Mouse (Mus musculus): Measurements from ENCODE around the gene Olfr209.

- no peak for TF ChIP-seq POLR2A (IDR thresholded peaks at IDR 0.05; ENCODE audit: control insufficient read depth, extremely low read depth, insufficient read depth, low read length, poor library complexity)
- no peak for TF ChIP-seq CTCF (IDR thresholded peaks at IDR 0.05; ENCODE audit: borderline replicate concordance, control insufficient read depth, extremely low read depth, insufficient read depth, low read length, poor library complexity)
These were observed 29.5 kb upstream of the Olfr209 start for GRCm38 (mm10) chr16:59393300-59393699.

Data from thymus, adult 2 months (tissue).